Mouse (Mus musculus): ENCODE results near the gene Thy1. TPM values are rescaled to one million over a fixed set of nuclear protein-coding genes. Genes with fewer than 3 reads are reported as not detected.

Thy1 gene
- polyA plus RNA-seq, 2 experiments from 2014 or later, result 107 to 154 TPM

DNA sequence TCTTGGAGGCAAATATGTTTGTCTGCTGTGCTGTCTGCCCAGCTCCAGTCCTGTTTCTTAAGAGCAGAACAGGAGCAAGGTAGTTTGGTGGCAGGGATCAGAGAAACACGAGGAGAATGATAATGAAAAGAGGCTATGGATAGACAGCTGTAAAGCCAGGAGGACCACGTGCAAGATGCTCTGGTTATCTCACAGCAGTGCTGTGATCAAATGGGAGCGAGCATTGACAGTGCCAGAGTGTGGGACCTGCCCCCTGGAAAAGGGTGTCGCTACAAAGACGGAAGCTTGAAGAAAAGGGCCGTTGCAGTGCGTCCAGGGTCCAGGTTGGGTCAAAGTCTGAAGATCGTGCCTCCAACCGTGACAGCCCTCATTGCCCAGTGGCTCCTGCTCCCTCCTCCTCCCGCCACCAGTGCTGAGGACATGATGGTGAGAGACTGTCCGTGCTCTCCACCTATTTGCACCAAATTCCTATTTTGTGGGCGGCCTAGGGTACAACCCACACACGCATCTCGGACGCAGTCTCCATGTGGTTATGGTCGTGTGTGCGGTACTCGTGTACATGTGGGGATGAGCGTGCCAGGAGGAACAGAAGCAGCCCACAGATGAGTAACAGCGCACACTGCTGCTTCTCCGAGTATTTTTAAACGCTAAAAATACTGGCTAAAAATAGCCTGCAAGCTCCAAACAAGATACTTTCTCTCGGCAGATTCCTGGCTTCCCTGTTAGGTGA, 40.4 kb downstream of the Thy1 start:
- ATAC-seq, result no peak

DNA sequence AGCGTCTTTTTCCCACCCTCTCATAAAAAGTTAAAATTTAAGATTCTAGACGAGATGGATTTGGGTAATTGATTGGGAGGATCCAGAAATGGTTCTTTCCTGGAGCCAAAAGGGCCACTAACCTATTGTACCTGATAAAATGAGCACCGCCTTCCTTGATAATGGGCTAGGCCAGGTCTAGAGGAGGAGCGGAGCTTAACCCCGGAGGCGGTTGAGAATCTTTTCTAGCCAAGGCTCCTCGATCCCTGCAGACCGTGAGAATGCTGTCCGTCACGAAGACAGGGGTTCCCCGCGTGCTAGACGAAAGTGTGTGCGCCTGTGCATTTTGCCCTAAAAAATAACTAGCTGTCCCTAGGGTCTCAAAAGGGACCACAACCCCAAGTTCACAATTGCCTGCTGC, 41.1 kb downstream of the Thy1 start:
- ATAC-seq, result peak; percentile 51

DNA sequence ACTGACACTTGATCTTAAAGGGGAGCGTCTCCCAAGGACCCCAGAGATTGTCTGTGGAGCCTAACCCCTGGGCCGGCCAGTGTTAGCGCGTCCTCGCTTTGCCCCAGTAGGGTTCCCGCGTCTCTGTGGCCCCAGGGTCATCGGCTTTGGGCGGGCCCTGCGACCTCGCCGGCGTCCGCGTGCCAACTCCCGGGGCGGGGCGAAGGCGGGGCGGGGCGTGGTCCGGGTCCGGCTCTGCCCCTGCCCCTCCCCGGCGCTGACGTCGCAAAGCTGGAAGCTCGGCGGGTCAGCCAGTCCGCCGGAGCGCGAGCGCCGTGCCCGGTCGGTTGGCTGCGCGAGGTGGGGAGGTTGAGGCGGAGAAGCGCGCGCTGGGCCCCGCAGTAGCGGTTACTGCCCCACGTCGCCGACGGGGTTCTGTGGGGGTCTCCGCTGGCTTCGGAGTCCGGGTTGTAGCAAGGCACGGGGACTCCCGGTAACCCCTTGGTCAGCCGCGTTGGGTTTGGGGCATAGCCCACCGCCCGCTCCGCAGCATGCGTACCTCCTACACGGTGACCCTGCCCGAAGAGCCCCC, 41.6 kb downstream of the Thy1 start:
- peak; percentile 62 for ATAC-seq

DNA sequence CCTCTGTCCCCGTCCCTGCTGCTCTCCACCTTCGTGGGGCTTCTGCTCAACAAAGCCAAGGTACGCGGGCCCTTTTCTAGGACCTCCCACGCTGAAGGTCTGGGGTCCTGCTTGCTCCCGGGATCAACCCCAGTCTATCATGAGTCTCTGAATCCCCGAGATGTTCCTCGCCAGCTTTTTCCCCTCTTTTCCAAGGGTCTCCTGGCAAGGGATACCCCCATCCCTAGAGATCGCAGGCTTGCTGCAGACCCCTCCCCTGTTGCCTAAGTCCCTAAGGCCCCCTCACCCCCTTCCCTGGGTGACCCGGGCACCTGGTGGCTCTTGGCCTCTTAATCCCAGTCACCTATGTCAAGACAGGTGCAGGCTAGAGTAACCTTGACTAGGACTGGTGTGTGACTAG, 42.1 kb downstream of the Thy1 start:
- no peak for ATAC-seq

DNA sequence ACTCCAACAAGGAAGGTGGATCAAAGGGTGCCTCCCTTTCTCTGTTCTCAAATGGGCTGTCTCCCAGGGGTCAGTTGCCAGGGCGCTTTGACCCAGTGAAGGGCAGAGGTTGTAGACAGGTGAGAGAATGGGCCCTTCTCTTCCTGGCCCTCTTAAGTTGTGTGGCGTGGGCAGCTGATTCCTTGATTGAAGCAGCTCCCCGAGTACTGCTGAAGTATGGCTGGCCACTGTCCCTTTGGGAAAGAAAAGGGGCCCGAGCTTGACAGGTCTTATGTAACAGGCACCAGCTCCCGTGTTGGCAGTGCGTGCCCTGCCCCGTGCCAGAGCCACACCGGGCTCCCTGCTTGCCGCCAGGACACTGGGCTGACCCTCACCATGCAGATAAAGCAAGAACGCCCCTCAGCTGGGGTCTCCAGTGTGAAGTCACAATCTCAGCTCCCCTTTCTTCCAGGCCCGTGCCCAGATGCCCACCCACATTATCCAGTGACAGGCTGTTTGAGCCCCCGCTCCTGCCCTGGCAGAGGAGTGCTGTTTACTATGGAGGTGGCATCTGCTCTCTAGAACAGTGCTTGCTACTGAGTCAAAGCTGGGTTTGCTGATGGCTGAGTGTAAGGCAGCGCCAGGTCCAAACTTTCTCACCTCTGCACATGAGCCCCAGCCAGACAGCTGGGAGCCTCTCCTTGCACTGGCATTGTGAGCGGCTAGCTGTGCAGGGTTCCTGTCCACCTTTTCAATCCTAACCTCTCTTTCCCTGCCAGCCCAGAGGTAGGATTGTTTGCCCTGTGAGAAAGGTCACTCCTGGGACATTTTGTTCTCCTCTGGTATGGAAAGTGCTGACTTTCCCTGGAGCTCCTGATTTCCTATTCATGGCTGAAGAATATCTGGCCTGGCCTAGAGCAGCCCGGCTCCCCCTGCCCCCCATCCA, 42.8 kb downstream of the Thy1 start:
- no peak for ATAC-seq

DNA sequence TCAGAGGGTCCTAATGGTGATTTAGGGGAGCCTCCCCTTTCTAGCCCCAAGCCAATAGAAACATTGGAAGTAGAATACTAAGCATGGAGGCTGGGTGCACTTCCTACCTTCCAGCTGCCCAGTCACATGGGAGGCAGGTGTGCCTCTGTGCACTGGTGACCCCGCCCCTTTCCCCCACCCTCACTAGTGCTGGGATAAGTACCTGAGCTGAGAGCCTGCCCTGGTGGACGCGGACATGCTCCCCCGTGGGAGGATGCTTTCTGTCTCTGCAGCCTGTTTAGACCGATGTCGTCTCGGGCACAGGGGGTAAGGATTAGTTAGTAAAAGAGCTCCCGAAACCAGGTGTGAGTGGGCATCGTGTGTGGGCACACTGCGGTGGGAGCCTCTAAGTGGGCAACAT, 43.8 kb downstream of the Thy1 start:
- no peak for ATAC-seq

DNA sequence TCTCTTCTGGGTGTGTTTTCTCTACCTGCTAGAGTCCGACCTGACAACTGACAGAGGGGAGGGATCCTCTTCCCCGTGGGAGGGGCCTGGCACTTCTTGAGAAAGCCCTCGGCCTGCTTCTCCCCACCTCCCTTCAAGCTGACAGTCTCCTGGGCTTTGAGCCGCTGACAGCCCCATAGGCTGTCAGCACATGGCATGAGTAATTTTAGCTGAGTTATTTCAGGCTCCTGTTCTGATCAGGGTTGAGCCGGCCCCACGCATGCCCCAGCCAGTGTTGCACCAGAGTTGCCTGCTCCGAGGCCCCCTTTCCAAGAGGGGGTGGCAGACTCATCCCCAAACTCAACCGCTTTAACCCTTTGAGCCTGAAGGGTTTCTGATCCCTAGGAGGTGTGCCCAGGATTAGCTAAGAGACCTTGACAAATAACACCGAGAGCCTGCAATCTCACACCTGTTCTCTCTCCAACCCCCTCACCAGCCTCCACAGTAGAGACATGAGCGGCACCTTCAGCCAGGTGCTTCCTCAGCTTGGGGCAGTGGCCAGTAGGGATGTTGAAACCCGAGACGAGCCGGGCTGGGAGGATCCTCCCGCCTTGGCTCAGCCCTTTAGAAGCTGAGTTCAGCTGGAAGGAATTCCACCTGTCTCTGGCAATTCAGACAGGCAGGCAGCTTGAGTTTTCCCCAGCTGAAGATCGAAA, 44.7 kb downstream of the Thy1 start:
- ATAC-seq, result no peak

DNA sequence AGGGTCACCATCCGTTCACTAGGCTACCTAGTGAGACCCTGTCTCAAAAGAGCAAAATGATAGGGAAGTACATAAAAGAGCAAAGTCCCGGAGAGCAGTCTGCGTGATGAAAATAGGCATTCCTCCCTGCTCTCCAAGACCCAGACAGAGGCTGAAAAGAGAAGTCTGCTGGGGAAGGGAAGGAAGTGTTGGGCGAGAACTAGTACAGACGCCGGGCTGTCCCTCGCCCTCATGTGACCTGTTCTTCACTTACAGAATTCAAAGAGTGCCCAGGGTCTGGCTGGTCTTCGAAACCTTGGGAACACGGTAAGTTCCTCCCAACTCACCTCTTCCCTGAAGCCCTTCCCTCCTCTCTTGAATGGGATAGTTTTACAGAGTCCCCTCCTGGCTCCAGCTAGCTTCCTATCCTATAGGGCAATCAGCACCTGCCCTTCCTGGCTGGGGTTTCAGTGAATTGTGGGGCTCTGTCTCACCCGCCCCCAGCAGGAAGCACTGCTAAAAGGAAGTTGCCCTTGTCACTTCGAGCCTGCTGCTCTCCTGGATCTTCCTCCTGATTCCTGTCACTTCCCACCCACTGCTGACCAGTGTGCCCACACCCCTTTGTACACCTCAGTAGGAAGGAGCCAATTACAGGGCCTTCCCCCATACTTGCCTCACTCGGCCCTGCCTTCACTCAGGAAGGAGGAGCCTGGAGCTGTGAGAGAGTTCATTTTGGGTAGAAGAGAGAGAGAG, 45.9 kb downstream of the Thy1 start:
- ATAC-seq, result peak; percentile 33

DNA sequence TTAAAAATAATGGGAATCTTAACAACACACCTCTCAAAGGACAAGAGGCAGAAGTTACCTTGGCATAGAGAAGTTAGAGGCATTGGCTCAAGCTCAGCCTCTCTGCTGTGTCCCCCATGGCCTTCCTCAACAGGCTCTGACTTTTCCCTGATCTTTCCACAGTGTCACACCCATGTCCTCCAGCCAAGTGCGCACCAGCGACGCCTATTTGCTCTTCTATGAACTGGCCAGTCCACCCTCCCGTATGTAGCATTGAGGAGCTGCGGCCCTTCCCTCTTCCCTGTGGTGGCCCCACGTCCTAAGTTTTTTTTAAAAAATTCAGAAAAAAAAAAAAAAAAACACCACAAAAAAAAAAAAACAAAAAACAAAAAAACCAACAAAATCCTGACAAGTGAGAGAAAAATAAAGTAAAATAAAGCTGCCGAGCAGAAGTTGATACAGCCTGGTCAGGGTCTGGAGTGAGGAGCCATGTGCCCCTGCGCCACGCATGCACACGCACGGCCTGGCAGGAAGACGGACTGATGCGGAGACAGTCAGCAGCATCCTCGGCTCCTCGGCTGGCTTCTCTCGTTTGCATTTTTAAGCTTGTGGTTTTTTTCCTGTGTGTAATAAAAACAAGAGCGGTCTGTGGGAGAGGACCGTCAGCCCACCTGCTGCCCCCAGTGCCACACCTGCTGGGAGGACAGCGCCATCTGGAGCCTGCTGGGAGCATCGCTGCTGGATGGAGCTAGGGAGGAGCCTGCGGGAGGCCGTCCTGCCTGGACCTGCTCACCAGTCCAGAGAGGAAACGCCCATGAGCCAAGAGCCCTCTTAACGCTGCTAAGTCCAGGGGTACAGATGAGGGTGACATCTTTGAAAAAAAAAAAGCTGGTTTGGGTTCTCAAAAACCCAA, 50.7 kb downstream of the Thy1 start:
- ATAC-seq, result peak; percentile 39

DNA sequence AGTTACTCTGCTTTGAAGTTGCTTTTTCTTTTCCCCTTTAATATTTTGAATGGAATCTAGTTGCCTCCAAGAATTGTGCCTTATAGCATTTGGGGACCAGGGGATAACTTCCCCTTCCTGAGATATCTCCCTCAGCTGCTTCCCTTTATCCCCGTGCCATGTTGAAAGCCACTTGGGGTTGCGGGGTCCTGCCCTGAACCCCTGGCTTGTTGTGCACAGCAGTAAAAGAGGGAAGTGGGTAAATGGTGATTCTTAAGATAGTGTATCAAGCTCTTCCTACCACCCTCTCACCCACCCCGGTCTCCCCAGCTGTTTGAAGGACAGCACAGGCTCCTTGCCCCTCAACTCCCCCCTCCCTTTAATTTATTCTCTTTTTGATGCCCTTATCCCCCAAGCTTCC, 51.6 kb downstream of the Thy1 start:
- no peak for ATAC-seq

DNA sequence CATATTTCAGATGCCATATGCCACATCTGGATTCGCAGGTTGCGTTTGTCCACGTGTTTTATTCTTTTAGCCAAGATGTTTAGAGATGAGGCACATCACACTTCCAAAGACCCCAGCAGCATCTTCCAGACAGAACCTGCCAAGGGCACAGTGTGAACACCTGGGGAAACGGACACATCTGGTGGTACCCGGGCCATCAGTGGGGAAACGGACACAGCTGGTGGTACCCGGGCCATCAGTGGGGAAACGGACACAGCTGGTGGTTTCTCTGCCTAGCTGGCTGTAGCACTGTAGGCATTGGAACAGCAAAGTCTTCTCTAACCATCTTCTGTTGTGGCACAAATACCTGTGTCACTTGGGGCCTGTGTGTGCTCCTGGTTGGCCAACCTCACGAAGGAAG, 52.6 kb downstream of the Thy1 start:
- no peak for ATAC-seq

DNA sequence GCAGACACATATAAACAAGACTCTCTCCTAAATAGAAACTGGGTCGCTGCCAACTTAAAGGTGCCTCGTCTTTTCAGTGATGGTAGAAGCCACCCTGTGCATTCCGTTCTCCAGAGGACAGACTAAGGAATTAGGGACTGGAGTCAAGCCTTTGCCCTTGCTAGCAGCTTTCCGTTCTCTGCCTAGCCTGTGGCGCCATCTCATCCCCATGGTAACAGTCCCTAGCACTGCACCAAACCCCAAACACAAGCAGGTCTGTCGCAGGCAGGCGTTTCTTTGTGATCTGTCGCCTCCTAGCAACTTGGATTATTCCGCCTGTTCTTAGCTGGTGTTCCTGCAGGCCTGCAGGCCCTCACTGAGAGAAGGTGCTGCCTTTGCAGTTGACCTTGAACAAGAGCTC, 53.4 kb downstream of the Thy1 start:
- ATAC-seq, result no peak

Other genes with a start within 250 kb of the Thy1 start
- gene Usp2, start 23.6 kb downstream of the Thy1 start, polyA plus RNA-seq (2017; shearing (Covaris generic)), result 1 to 10 TPM; 3.7 to 5.2 TPM
- gene Mfrp, start 58.3 kb downstream of the Thy1 start, polyA plus RNA-seq (2017; shearing (Covaris generic)), result not detected
- gene C1qtnf5, start 63.9 kb downstream of the Thy1 start, polyA plus RNA-seq (2017; shearing (Covaris generic)), result not detected
- not detected for gene Gm49380, start 70.1 kb downstream of the Thy1 start, polyA plus RNA-seq (2017; shearing (Covaris generic))
- gene Rnf26, start 70.1 kb downstream of the Thy1 start, polyA plus RNA-seq (2017; shearing (Covaris generic)), result 1 to 10 TPM; 4.9 to 5.0 TPM
- under 1 TPM in 1 of 2 experiments, not detected in 1; 0.34 TPM for gene Mcam, start 91.1 kb downstream of the Thy1 start, polyA plus RNA-seq (2017; shearing (Covaris generic))
- 10 to 100 TPM; 22.7 to 23.0 TPM for gene Cbl, start 190.7 kb downstream of the Thy1 start, polyA plus RNA-seq (2017; shearing (Covaris generic))
- gene Ccdc153, start 197.3 kb downstream of the Thy1 start, polyA plus RNA-seq (2017; shearing (Covaris generic)), result not detected
- not detected for gene Pdzd3, start 208.1 kb downstream of the Thy1 start, polyA plus RNA-seq (2017; shearing (Covaris generic))
- 1 to 10 TPM; 3.7 to 7.3 TPM for gene Nlrx1, start 225.2 kb downstream of the Thy1 start, polyA plus RNA-seq (2017; shearing (Covaris generic))
- gene Abcg4, start 245.2 kb downstream of the Thy1 start, polyA plus RNA-seq (2017; shearing (Covaris generic)), result not detected

All from CD4-positive, CD25-positive, alpha-beta regulatory T cell, adult 4 months (primary cell).